Mouse (Mus musculus): ENCODE measurements at regions not wholly inside any gene's neighbourhood (a gene's known extent, or its start where the extent isn't known, plus 50 kb on each side); places are given as distances from the start of the nearest gene placed in this dataset.

GRCm38 (mm10) chr4:140402319-140402718 is 155.7 kb upstream of the Igsf21 start:
- DNase-seq (ENCODE audit: low spot score in 2 of 2), result no peak

GRCm38 (mm10) chr4:140401632-140402031 is 155.0 kb upstream of the Igsf21 start:
- DNase-seq (ENCODE audit: low spot score in 2 of 2), result no peak

- DNase-seq (ENCODE audit: low spot score in 2 of 2), result no peak
Measured at GRCm38 (mm10) chr4:140396548-140396947, 150.0 kb upstream of the Igsf21 start.

- no peak for DNase-seq (ENCODE audit: low spot score in 2 of 2)
Measured at GRCm38 (mm10) chr4:140392290-140392689, 145.7 kb upstream of the Igsf21 start.

GRCm38 (mm10) chr4:140390684-140391234 is 144.2 kb upstream of the Igsf21 start:
- no peak for DNase-seq (ENCODE audit: low spot score in 2 of 2)

GRCm38 (mm10) chr4:140385686-140386085 is 139.1 kb upstream of the Igsf21 start:
- no peak for DNase-seq (ENCODE audit: low spot score in 2 of 2)

- DNase-seq (ENCODE audit: low spot score in 2 of 2), result no peak
Measured at GRCm38 (mm10) chr4:140385226-140385625, 138.6 kb upstream of the Igsf21 start.

GRCm38 (mm10) chr4:140383596-140383995 is 137.0 kb upstream of the Igsf21 start:
- DNase-seq (ENCODE audit: low spot score in 2 of 2), result no peak

- DNase-seq (ENCODE audit: low spot score in 2 of 2), result no peak
Measured at GRCm38 (mm10) chr4:140380733-140381132, 134.1 kb upstream of the Igsf21 start.

GRCm38 (mm10) chr4:140377941-140378340 is 131.4 kb upstream of the Igsf21 start:
- DNase-seq (ENCODE audit: low spot score in 2 of 2), result no peak

GRCm38 (mm10) chr4:140372586-140373325 is 126.2 kb upstream of the Igsf21 start:
- no peak for DNase-seq (ENCODE audit: low spot score in 2 of 2)

- peak; percentile 71 to 78 for DNase-seq (ENCODE audit: low spot score in 2 of 2)
Measured at GRCm38 (mm10) chr4:140371426-140372213, 125.0 kb upstream of the Igsf21 start.

- no peak for DNase-seq (ENCODE audit: low spot score in 2 of 2)
Measured at GRCm38 (mm10) chr4:140366975-140367680, 120.5 kb upstream of the Igsf21 start.

GRCm38 (mm10) chr4:140358846-140359245 is 112.3 kb upstream of the Igsf21 start:
- no peak for DNase-seq (ENCODE audit: low spot score in 2 of 2)

- DNase-seq (ENCODE audit: low spot score in 2 of 2), result no peak
Measured at GRCm38 (mm10) chr4:140358103-140358502, 111.5 kb upstream of the Igsf21 start.

- peak; percentile 19 to 32 for DNase-seq (ENCODE audit: low spot score in 2 of 2)
Measured at GRCm38 (mm10) chr4:140355144-140355550, 108.6 kb upstream of the Igsf21 start.

GRCm38 (mm10) chr4:140348802-140349201 is 102.2 kb upstream of the Igsf21 start:
- no peak for DNase-seq (ENCODE audit: low spot score in 2 of 2)

GRCm38 (mm10) chr4:140330138-140330537 is 83.6 kb upstream of the Igsf21 start:
- no peak for DNase-seq (ENCODE audit: low spot score in 2 of 2)

- DNase-seq (ENCODE audit: low spot score in 2 of 2), result no peak
Measured at GRCm38 (mm10) chr4:140326706-140327440, 80.3 kb upstream of the Igsf21 start.

GRCm38 (mm10) chr4:140325677-140326052 is 79.1 kb upstream of the Igsf21 start:
- DNase-seq (ENCODE audit: low spot score in 2 of 2), result no peak
